Mouse (Mus musculus) kidney, adult 2 months (tissue): Measurements from ENCODE around the gene Hnrnpr.

Experiments
- CTCF ChIP-seq: fragments of 200-500 bp; conservative IDR thresholded peaks from 2 replicates; pipeline ENCODE4 v1.5.1; 2011; ENCODE audit warnings: low read depth, mild to moderate bottlenecking, control low read depth, low read length, moderate library complexity, mixed read lengths; ENCODE audit not compliant: insufficient read depth, insufficient read length
- POLR2A ChIP-seq: fragments of 200-500 bp; IDR thresholded peaks from one replicate; pipeline ENCODE4 v1.6.1; 2011; ENCODE audit warnings: low read depth, low read length, control low read depth

DNA sequence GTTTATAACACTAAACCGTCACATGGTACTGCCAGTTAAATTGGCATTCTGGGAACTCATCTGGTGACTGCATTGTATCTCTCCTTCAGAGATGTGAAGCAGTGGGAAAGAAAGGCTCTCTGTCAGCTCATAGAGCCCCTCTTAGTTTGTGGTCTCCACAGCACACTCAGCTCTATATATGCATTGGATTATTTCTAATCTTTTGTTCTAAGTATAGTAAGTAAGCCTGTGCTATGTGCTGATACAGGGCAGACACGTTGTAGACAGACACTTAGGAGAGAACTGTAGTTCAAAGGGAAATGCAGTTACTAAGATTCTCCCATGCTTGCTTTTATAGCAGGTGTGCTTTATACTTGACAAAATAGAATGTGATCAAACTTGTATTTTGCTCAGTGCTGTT, 24.3 kb downstream of the Hnrnpr start:
- TF ChIP-seq CTCF (no peak), POLR2A (no peak)
